Mouse (Mus musculus) hematopoietic stem cell, adult 5-6 weeks (primary cell): ENCODE results near the gene Olfr1287. TPM values are rescaled to one million over a fixed set of nuclear protein-coding genes. Genes with fewer than 3 reads are reported as not detected.

Source experiments
- ATAC-seq, 2 experiments: fragments of 125-278 bp in 1 of 2; replicated peaks in 1 of 2; 2 replicates each; pipeline ENCODE4 v1.8.0; 2016 to 2017; ENCODE audit warnings: inconsistent platforms in 2 of 2, mild to moderate bottlenecking in 2 of 2, moderate number of reproducible peaks in 2 of 2, low read depth in 1 of 2, moderate TSS enrichment in 1 of 2; ENCODE audit not compliant: low FRiP score in 2 of 2, poor library complexity in 2 of 2, severe bottlenecking in 2 of 2, insufficient read depth in 1 of 2, low TSS enrichment in 1 of 2
- total RNA-seq: library from RNA; stranded (forward); fragments of 172-1452, 232-1000 nt; gene quantifications from 2 replicates; pipeline ENCODE4 v1.2.3, GENCODE M21; 2017

Gene Olfr1287
- total RNA-seq = not detected in 2 replicates

GRCm38 (mm10) chr2:111448842-111449241 lies at the start of gene Olfr1287:
TSS of gene Olfr1287 (plus strand) at chr2:111449142.
- no peak for ATAC-seq

DNA sequence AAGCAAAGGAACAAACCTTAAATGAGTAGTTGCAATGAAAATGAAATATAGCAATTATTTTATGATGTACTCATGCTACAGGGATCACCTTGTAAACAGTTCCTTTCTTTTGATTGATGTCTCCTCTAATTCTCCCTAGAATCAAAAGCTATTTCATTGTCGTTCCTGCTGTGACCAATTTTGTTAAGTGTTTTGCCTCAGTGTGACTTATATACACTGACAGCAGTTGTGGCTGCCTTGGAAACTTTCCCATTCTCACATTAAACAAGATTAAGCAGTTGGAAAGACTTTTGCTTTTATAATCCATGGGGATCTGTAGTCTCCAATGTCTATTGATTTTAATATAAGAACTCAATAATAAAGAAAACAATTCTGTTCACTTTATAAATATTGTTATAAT lies 26.0 kb upstream of the Olfr1287 start, which contains the start of gene Olfr1286:
Gene Olfr1286, minus strand, starts transcription at position 185 of the 400 bp plus-strand sequence.
- no peak for ATAC-seq

DNA sequence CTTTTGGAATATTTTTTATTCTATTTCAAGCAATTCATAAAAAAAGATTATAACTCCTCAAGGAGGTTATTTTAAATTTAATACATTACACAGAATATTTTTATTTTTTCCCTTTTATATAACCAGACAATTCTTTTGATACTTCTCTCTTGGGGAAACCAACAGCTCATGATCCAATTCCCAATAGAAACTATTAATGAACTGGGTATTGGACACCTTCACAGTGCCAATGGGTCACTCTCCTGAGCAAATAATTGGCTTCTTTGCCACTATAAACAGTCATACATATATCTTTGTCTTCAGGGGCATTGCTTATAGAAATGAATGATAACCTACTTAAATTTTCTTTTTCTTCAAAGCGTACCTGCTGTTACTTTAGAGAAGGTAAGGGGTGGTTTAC lies 24.9 kb downstream of the Olfr1287 start, which contains the start of gene Olfr1288:
Gene Olfr1288, plus strand, starts transcription at position 301 of the 400 bp plus-strand sequence.
- ATAC-seq = no peak

GRCm38 (mm10) chr2:111480519-111480918 lies 31.6 kb downstream of the Olfr1287 start, which contains the start of gene Olfr1289:
TSS of gene Olfr1289 (plus strand) at chr2:111480819.
- no peak for ATAC-seq

DNA sequence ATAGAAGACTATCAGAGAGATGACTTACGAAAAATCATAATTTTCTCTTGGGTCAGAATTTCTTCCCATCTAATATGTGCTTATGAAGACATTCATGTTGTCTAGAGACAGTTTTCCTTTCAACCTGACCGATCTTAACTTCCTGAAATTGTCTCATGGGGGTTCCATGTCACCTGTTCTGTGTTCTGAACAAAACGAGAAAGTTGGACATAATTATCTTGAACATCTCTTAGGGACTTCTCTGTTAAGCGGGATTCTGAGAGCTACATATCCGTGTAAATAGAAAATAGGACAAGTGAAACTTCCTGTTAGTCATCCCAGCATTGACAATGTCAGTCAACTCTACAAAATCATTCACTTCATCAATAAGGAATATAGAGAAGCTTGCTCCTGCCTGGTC lies 44.8 kb downstream of the Olfr1287 start, which contains the start of gene Olfr1290:
Gene Olfr1290, minus strand, starts transcription at position 101 of the 400 bp plus-strand sequence.
- ATAC-seq = no peak

- ATAC-seq = no peak
Observed at GRCm38 (mm10) chr2:111496880-111497279, 47.9 kb downstream of the Olfr1287 start, which contains the start of gene Olfr1291-ps1. TSS of gene Olfr1291-ps1 (plus strand) at chr2:111497180.

Other genes starting within 250 kb of the Olfr1287 start
- gene 4930430A15Rik, start 219.5 kb upstream of the Olfr1287 start, total RNA-seq = not detected in 2 replicates
- gene Olfr1275, start 213.9 kb upstream of the Olfr1287 start, total RNA-seq = not detected in 2 replicates
- gene Olfr1276, start 194.6 kb upstream of the Olfr1287 start, total RNA-seq = not detected in 2 replicates
- not detected in 2 replicates for gene Olfr1277, start 175.0 kb upstream of the Olfr1287 start, total RNA-seq
- gene Olfr1278, start 159.0 kb upstream of the Olfr1287 start, total RNA-seq = not detected in 2 replicates
- not detected in 2 replicates for gene Olfr1279, start 148.5 kb upstream of the Olfr1287 start, total RNA-seq
- not detected in 2 replicates for gene Olfr1280, start 135.1 kb upstream of the Olfr1287 start, total RNA-seq
- gene Olfr1281, start 122.6 kb upstream of the Olfr1287 start, total RNA-seq = not detected in 2 replicates
- gene Olfr1282, start 113.1 kb upstream of the Olfr1287 start, total RNA-seq = not detected in 2 replicates
- gene Olfr1283, start 82.4 kb upstream of the Olfr1287 start, total RNA-seq = not detected in 2 replicates
- gene Olfr1284, start 73.6 kb upstream of the Olfr1287 start, total RNA-seq = not detected in 2 replicates
- gene Olfr1286, start 26.0 kb upstream of the Olfr1287 start, total RNA-seq = not detected in 2 replicates
- gene Olfr1288, start 25.0 kb downstream of the Olfr1287 start, total RNA-seq = not detected in 2 replicates
- not detected in 2 replicates for gene Olfr1289, start 31.7 kb downstream of the Olfr1287 start, total RNA-seq
- gene Olfr1290, start 44.7 kb downstream of the Olfr1287 start, total RNA-seq = not detected in 2 replicates
- gene Olfr1291-ps1, start 48.0 kb downstream of the Olfr1287 start, total RNA-seq = not detected in 2 replicates
- not detected in 2 replicates for gene Olfr1293-ps, start 76.1 kb downstream of the Olfr1287 start, total RNA-seq
- gene Olfr1294, start 91.1 kb downstream of the Olfr1287 start, total RNA-seq = not detected in 2 replicates
- not detected in 2 replicates for gene Olfr1295, start 120.5 kb downstream of the Olfr1287 start, total RNA-seq
- not detected in 2 replicates for gene Olfr1297, start 177.4 kb downstream of the Olfr1287 start, total RNA-seq
- gene Olfr1298, start 200.1 kb downstream of the Olfr1287 start, total RNA-seq = not detected in 2 replicates
- not detected in 2 replicates for gene Olfr1299, start 212.3 kb downstream of the Olfr1287 start, total RNA-seq